Mouse (Mus musculus): ENCODE data around the gene Srsf3. TPM values are rescaled to one million over a fixed set of nuclear protein-coding genes. Genes with fewer than 3 reads are reported as not detected.

Srsf3 gene
- polyA plus RNA-seq, 1 experiment = 103 TPM

DNA sequence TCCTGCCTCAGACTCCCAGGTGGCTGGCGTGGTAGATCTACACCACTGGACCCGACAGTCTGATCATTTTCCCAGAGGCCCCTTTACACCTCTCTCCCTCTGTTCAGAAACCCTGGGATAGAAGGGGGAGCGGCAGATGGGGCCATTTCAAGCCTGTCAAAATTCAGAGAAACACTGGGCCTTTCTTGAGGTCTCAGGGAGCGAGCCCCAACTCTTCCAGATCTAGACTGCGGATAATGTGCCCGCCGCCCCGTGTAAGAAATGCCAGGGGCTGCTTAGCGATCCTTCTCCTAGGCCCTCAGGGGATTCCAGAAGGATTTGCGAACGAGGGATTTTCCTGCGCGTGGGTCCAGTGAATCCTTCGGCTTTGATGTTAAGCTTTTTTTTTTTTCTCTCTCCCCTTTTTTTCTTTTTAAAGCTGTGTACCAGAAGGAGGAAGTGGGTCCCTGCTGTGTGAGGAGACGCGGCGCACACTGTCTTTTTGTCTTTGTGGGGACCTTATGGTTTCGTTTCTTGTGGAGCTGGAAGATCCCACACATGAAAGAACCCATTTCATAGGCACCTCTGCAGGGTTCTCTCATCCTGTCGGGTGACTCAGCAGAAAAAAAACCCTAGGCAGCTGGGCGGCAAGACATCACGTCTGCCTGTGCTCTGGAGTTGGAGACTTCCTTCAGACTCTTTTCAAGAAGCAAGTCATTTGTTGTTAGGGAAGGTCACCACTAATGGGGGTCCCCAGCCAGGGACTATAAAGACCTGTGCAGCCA is 49.4 kb downstream of the Srsf3 start:
- H3K4me3 ChIP-seq (replicated peaks) = peak overlapping the region; percentile 86
- peaks cover 9% of the 10 kb centered on the region for H3K36me3 ChIP-seq (replicated peaks; ENCODE audit: low read length)
- H3K27me3 ChIP-seq (replicated peaks) = no peaks in the 10 kb centered on the region
- H3K9me3 ChIP-seq = peaks cover 8% of the 10 kb centered on the region
- peaks cover 40% of the 10 kb centered on the region for H3K4me1 ChIP-seq
- TF ChIP-seq GATA1 (IDR thresholded peaks at IDR 0.05; ENCODE audit: borderline replicate concordance, low read length) (no peak), FLI1 (IDR thresholded peaks at IDR 0.05; ENCODE audit: low read length) (no peak)

DNA sequence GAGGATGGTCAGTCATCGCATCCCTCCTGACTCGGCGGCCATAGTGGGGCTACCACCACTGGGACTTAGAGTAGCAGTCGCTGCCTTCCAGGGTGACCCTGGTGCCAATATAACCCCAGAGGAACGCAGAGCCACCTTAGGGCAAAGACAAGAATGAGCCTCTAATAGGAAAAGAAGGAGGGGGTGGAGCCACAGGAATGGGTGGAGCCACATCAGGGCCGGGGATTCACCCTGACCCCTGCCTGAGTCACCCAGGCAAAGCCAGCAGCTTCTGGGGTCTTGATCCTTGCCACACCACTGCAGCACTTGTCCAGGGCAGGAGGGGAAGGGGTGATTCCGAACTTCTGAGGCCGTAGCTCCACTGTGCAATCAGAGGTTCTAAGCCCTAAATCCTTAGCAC is 51.2 kb downstream of the Srsf3 start:
- TF ChIP-seq GATA1 (IDR thresholded peaks at IDR 0.05; ENCODE audit: borderline replicate concordance, low read length) (no peak), FLI1 (IDR thresholded peaks at IDR 0.05; ENCODE audit: low read length) (no peak)
- H3K27me3 ChIP-seq (replicated peaks) = no peaks in the 10 kb centered on the region
- peaks cover 13% of the 10 kb centered on the region for H3K9me3 ChIP-seq
- no peak overlapping the region for H3K4me3 ChIP-seq (replicated peaks)
- peaks cover 11% of the 10 kb centered on the region for H3K36me3 ChIP-seq (replicated peaks; ENCODE audit: low read length)
- peaks cover 34% of the 10 kb centered on the region for H3K4me1 ChIP-seq

DNA sequence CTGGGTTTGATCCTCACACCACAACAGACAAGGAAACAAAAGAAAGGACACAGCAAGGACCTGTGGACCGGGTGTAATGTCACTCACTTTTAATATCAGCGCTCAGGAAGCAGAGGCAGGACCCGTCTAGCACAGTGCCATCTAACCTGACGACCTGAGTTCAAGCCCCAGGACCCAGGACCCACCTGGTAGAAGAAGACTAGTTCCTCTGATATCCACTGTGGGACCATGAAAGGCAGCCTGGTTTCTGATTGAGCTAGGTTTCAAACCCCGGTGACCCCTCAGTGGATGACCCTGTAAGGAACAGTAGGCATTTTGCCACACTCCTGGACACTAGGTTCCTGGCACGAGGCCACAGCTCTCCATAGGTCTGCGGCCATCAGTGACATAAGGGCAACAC is 52.2 kb downstream of the Srsf3 start:
- Histone ChIP-seq H3K27me3 (replicated peaks) (no peaks in the 10 kb centered on the region), H3K4me3 (replicated peaks) (no peak overlapping the region), H3K9me3 (peaks cover 15% of the 10 kb centered on the region), H3K4me1 (peaks cover 25% of the 10 kb centered on the region), H3K36me3 (replicated peaks; ENCODE audit: low read length) (peaks cover 13% of the 10 kb centered on the region)
- no peak for TF ChIP-seq GATA1 (IDR thresholded peaks at IDR 0.05; ENCODE audit: borderline replicate concordance, low read length)
- no peak for TF ChIP-seq FLI1 (IDR thresholded peaks at IDR 0.05; ENCODE audit: low read length)

DNA sequence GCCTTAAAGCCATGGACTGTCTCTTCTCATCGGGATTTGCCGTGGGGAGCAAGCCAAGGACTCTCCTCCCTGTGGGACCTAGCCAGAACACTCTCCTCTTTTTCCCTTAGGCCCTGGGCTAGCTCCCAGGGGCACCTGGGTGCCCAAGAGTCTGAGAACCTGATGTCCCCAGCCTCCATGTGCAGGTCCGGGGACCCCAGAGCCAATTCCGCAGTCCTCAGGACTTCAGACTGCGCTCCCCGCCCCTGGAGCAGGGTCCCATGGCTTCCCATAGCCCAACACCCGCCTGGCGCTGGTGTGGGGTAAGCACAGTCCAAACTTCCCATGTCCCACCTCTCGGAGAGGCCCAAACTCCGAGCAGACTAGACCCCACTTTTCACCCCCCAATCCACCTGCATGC is 52.8 kb downstream of the Srsf3 start:
- TF ChIP-seq FLI1 (IDR thresholded peaks at IDR 0.05; ENCODE audit: low read length) (no peak), GATA1 (IDR thresholded peaks at IDR 0.05; ENCODE audit: borderline replicate concordance, low read length) (no peak)
- Histone ChIP-seq H3K36me3 (replicated peaks; ENCODE audit: low read length) (peaks cover 13% of the 10 kb centered on the region), H3K4me1 (peaks cover 26% of the 10 kb centered on the region), H3K4me3 (replicated peaks) (no peak overlapping the region), H3K27me3 (replicated peaks) (no peaks in the 10 kb centered on the region), H3K9me3 (peaks cover 15% of the 10 kb centered on the region)

DNA sequence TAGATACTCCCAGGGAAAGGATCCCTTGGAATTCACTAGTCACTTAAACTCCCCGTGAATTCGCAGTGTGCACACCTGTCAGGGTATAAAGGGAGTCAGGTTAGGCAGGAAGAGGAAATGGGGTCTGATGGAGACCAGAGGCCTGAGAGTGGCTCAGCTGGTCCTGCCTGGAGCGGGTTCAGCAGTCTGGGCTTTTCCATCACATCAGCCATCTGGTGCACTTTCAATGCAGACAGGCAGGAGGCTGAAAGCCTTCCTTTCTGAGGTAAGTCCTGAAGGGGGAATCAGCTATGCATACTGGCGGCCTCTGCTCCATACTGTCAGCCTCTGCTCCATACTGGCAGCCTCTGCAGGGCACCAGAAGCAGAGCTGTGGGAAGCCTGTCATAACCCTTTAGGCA is 54.5 kb downstream of the Srsf3 start:
- Histone ChIP-seq H3K4me3 (replicated peaks) (no peak overlapping the region), H3K27me3 (replicated peaks) (no peaks in the 10 kb centered on the region), H3K9me3 (peaks cover 15% of the 10 kb centered on the region), H3K4me1 (peaks cover 25% of the 10 kb centered on the region), H3K36me3 (replicated peaks; ENCODE audit: low read length) (peaks cover 13% of the 10 kb centered on the region)
- TF ChIP-seq FLI1 (IDR thresholded peaks at IDR 0.05; ENCODE audit: low read length) (no peak), GATA1 (IDR thresholded peaks at IDR 0.05; ENCODE audit: borderline replicate concordance, low read length) (no peak)

DNA sequence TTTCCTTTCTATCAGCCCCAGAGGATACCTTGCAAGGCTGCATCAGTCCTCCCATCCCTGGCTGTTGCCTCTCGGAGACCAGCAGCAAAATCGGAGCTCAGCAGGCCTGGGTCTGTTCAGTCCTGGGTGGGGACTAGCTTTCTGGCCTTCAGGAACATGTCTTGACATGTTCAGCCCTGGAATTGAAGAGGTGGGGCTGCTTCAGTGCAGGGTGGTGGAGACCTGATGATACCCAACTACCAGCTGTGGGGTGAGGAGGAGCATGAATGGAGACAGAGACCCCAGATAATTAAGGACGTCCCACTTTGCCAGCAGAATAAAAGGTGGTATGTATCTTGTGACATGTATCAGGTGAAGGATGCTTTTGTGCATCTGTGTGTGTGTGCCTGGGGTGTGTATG is 58.3 kb downstream of the Srsf3 start, which contains the start of gene Cdkn1a:
TSS of gene Cdkn1a (plus strand) at position 201 of the 400 bp plus-strand sequence.
- H3K4me3 ChIP-seq (replicated peaks) = peak within 1 kb of the TSS; percentile 80
- peaks cover 13% of the 10 kb centered on the region for H3K36me3 ChIP-seq (replicated peaks; ENCODE audit: low read length)
- peaks cover 37% of the 10 kb centered on the region for H3K4me1 ChIP-seq
- H3K9me3 ChIP-seq = peaks cover 7% of the 10 kb centered on the region; the same call in 1 of the 2 replicates
- H3K27me3 ChIP-seq (replicated peaks) = no peaks in the 10 kb centered on the region
- TF ChIP-seq GATA1 (IDR thresholded peaks at IDR 0.05; ENCODE audit: borderline replicate concordance, low read length) = no peak
- TF ChIP-seq FLI1 (IDR thresholded peaks at IDR 0.05; ENCODE audit: low read length) = no peak

DNA sequence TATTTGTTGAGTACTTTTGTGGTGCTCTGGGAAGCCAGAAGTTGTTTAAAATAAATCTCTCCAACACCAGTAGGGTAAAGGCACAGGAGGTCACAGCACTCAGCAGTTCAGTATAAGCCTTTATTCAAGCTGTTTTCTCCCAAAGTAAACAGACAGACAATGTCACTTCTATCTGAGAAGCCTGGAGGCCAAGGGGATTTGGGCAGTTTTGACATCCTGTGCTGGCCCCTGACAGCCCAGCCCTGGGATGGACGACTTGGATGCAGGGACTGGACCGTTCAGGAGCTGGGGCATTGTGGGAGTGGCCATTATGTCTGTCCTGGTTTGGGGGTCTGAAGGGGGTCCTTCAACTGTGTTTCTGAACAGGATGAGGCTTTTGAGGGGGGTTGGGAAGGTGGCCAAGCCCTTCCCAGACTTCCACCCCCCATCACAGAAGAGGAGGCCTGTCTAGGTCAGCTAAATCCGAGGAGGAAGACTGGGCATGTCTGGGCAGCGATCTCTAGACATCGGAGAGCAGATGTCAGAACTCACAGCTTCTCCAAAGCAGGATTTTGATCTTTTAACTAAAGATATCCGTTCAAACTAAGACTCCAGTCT is 59.0 kb downstream of the Srsf3 start:
- no peaks in the 10 kb centered on the region for H3K27me3 ChIP-seq (replicated peaks)
- peak overlapping the region; percentile 73 for H3K4me3 ChIP-seq (replicated peaks)
- peaks cover 7% of the 10 kb centered on the region; the same call in 1 of the 2 replicates for H3K9me3 ChIP-seq
- TF ChIP-seq FLI1 (IDR thresholded peaks at IDR 0.05; ENCODE audit: low read length) = no peak
- no peak for TF ChIP-seq GATA1 (IDR thresholded peaks at IDR 0.05; ENCODE audit: borderline replicate concordance, low read length)
- H3K4me1 ChIP-seq = peaks cover 44% of the 10 kb centered on the region
- H3K36me3 ChIP-seq (replicated peaks; ENCODE audit: low read length) = peaks cover 20% of the 10 kb centered on the region

DNA sequence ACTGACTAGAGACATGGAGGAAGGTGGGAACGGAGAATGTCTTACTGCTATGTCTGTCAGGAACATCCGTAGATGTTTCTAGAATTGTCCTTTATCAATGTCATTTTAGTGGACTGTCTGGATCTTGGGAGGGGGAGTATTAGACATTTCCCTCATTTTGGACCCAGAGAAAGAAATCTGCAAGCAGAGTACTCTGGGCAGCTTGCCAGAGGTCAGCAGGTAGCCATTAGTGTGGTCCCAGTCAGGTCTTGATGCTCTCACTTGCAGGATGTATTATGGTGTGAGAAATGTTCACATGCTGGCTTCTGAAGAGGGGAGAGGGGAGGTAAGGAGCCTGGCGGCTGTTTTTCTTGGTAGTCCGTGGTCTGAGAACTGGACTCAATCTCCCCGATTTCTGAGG is 60.1 kb downstream of the Srsf3 start:
- peaks cover 7% of the 10 kb centered on the region; the same call in 1 of the 2 replicates for H3K9me3 ChIP-seq
- peaks cover 30% of the 10 kb centered on the region for H3K36me3 ChIP-seq (replicated peaks; ENCODE audit: low read length)
- no peaks in the 10 kb centered on the region for H3K27me3 ChIP-seq (replicated peaks)
- no peak for TF ChIP-seq FLI1 (IDR thresholded peaks at IDR 0.05; ENCODE audit: low read length)
- no peak for TF ChIP-seq GATA1 (IDR thresholded peaks at IDR 0.05; ENCODE audit: borderline replicate concordance, low read length)
- peaks cover 55% of the 10 kb centered on the region for H3K4me1 ChIP-seq
- H3K4me3 ChIP-seq (replicated peaks) = peak overlapping the region; percentile 85

Other genes with a start within 250 kb of the Srsf3 start
- gene Brpf3, start 231.5 kb upstream of the Srsf3 start, polyA plus RNA-seq (2012; ENCODE audit: insufficient read depth, low replicate concordance) = 8.8 and 9.5 TPM in 2 replicates
- gene Pnpla1, start 174.2 kb upstream of the Srsf3 start, polyA plus RNA-seq (2012; ENCODE audit: insufficient read depth, low replicate concordance) = 0.10 TPM in 1 of 2 replicates, not detected in the other
- gene 4930539E08Rik, start 117.3 kb upstream of the Srsf3 start, polyA plus RNA-seq (2012; ENCODE audit: insufficient read depth, low replicate concordance) = not detected in 2 replicates
- not detected in 2 replicates for gene Pxt1, start 88.8 kb upstream of the Srsf3 start, polyA plus RNA-seq (2012; ENCODE audit: insufficient read depth, low replicate concordance)
- 27.8 and 60.1 TPM in 2 replicates for gene Kctd20, start 80.7 kb upstream of the Srsf3 start, polyA plus RNA-seq (2012; ENCODE audit: insufficient read depth, low replicate concordance)
- 32.2 and 64.5 TPM in 2 replicates for gene Stk38, start 24.6 kb upstream of the Srsf3 start, polyA plus RNA-seq (2012; ENCODE audit: insufficient read depth, low replicate concordance)
- gene Cdkn1a, start 58.3 kb downstream of the Srsf3 start, polyA plus RNA-seq (2012; ENCODE audit: insufficient read depth, low replicate concordance) = 228 and 253 TPM in 2 replicates
- gene Rab44, start 81.5 kb downstream of the Srsf3 start, polyA plus RNA-seq (2012; ENCODE audit: insufficient read depth, low replicate concordance) = 3.4 and 22.3 TPM in 2 replicates
- gene Cpne5, start 205.5 kb downstream of the Srsf3 start, polyA plus RNA-seq (2012; ENCODE audit: insufficient read depth, low replicate concordance) = 13.0 and 15.2 TPM in 2 replicates
- 21.6 and 33.2 TPM in 2 replicates for gene Ppil1, start 231.6 kb downstream of the Srsf3 start, polyA plus RNA-seq (2012; ENCODE audit: insufficient read depth, low replicate concordance)
- 20.3 and 30.8 TPM in 2 replicates for gene BC004004, start 236.2 kb downstream of the Srsf3 start, polyA plus RNA-seq (2012; ENCODE audit: insufficient read depth, low replicate concordance)

Data from megakaryocyte, embryonic 14.5 days (primary cell).